Mouse (Mus musculus) MEL (cell line): Measurements from ENCODE around the gene Myo15b. TPM values are rescaled to one million over a fixed set of nuclear protein-coding genes. Genes with fewer than 3 reads are reported as not detected.
A peak's percentile ranks its signal among the peaks of the same experiment; 100 is the strongest.

Experiments
- DNase-seq: peaks from one replicate; pipeline ENCODE4 v3.0.0; 2011; ENCODE audit warnings: low read depth, low spot score
- H3K27ac ChIP-seq: 2 replicates; pipeline ENCODE4 v1.5.1; 2012; ENCODE audit warnings: low read depth, mild to moderate bottlenecking, control low read depth, low read length, moderate library complexity; ENCODE audit not compliant: control insufficient read depth
- H3K27me3 ChIP-seq, 2 experiments: fragments of 150-350 bp in 1 of 2; sonication (generic) in 1 of 2; 2 replicates each; pipeline ENCODE4 v1.6.1; 2012; ENCODE audit warnings: low read length in 2 of 2, mild to moderate bottlenecking in 2 of 2, improper control_type of control experiment in 1 of 2, moderate library complexity in 1 of 2; ENCODE audit not compliant: insufficient read depth in 2 of 2, control insufficient read depth in 1 of 2
- H3K36me3 ChIP-seq, 2 experiments: 2 replicates each; pipeline ENCODE4 v1.6.1; 2012 to 2014; ENCODE audit warnings: low read length in 2 of 2, improper control_type of control experiment in 1 of 2, inconsistent platforms in 1 of 2, mild to moderate bottlenecking in 1 of 2; ENCODE audit not compliant: insufficient read depth in 2 of 2, control insufficient read depth in 1 of 2
- H3K4me1 ChIP-seq, 2 experiments: fragments of 150-350 bp in 1 of 2; sonication (generic) in 1 of 2; 2 replicates each; pipeline ENCODE4 v1.6.1; 2012; ENCODE audit warnings: low read length in 2 of 2, improper control_type of control experiment in 1 of 2, mild to moderate bottlenecking in 1 of 2; ENCODE audit not compliant: insufficient read depth in 2 of 2, control insufficient read depth in 1 of 2
- H3K4me3 ChIP-seq, 2 experiments: fragments of 150-350 bp in 1 of 2; sonication (generic) in 1 of 2; 2 replicates each; pipeline ENCODE4 v1.5.1; 2012; ENCODE audit warnings: low read depth in 2 of 2, low read length in 2 of 2, mild to moderate bottlenecking in 2 of 2, moderate library complexity in 2 of 2, control low read depth in 1 of 2, improper control_type of control experiment in 1 of 2; ENCODE audit not compliant: control insufficient read depth in 1 of 2, insufficient read depth in 1 of 2
- H3K79me2 ChIP-seq: 2 replicates; pipeline ENCODE4 v1.6.1; 2012; ENCODE audit warnings: mild to moderate bottlenecking, low read length, moderate library complexity; ENCODE audit not compliant: control insufficient read depth, poor library complexity, insufficient read depth
- H3K9ac ChIP-seq: 2 replicates; pipeline ENCODE4 v1.6.1; 2012; ENCODE audit warnings: low read depth, mild to moderate bottlenecking, control low read depth, low read length, moderate library complexity; ENCODE audit not compliant: control insufficient read depth, poor library complexity, severe bottlenecking
- H3K9me3 ChIP-seq: fragments of 150-350 bp; sonication (generic); replicated peaks from 2 replicates; pipeline ENCODE4 v1.6.1; 2012; ENCODE audit warnings: mild to moderate bottlenecking, low read length, improper control_type of control experiment, moderate library complexity; ENCODE audit not compliant: insufficient read depth
- BHLHE40 ChIP-seq: IDR thresholded peaks from 2 replicates; pipeline ENCODE4 v1.6.1; 2012; ENCODE audit warnings: low read depth, mild to moderate bottlenecking, inconsistent platforms, low read length, improper control_type of control experiment, borderline replicate concordance
- CTCF ChIP-seq, 3 experiments: IDR thresholded peaks in 2 of 3; conservative IDR thresholded peaks in 1 of 3; 2 replicates each; pipeline ENCODE4 v1.5.1; 2011 to 2012; ENCODE audit warnings: low read length in 3 of 3, low read depth in 2 of 3, mild to moderate bottlenecking in 2 of 3, improper control_type of control experiment in 1 of 3, inconsistent platforms in 1 of 3, mixed read lengths in 1 of 3, moderate library complexity in 1 of 3; ENCODE audit not compliant: control insufficient read depth in 1 of 3, insufficient read depth in 1 of 3, poor library complexity in 1 of 3, severe bottlenecking in 1 of 3
- E2F4 ChIP-seq: IDR thresholded peaks from 2 replicates; pipeline ENCODE4 v1.6.1; 2011; ENCODE audit warnings: low read depth, low read length, improper control_type of control experiment, borderline replicate concordance
- EP300 ChIP-seq, 2 experiments: IDR thresholded peaks; 2 replicates each; pipeline ENCODE4 v1.6.1; 2011; ENCODE audit warnings: improper control_type of control experiment in 2 of 2, low read length in 2 of 2, low read depth in 1 of 2, mild to moderate bottlenecking in 1 of 2
- ETS1 ChIP-seq: IDR thresholded peaks from 2 replicates; pipeline ENCODE4 v1.6.1; 2012; ENCODE audit warnings: low read depth, mild to moderate bottlenecking, inconsistent platforms, low read length, improper control_type of control experiment, moderate library complexity
- GABPA ChIP-seq: IDR thresholded peaks from 2 replicates; pipeline ENCODE4 v1.6.1; 2012; ENCODE audit warnings: low read depth, mild to moderate bottlenecking, inconsistent platforms, low read length, improper control_type of control experiment, moderate library complexity
- MEF2A ChIP-seq: IDR thresholded peaks from 2 replicates; pipeline ENCODE4 v1.6.1; 2014; ENCODE audit warnings: low read depth, mild to moderate bottlenecking, inconsistent platforms, low read length, improper control_type of control experiment; ENCODE audit not compliant: poor library complexity, insufficient replicate concordance, severe bottlenecking; ENCODE audit errors: extremely low read depth
- MYB ChIP-seq: IDR thresholded peaks from 2 replicates; pipeline ENCODE4 v1.6.1; 2011; ENCODE audit warnings: mild to moderate bottlenecking, low read depth, low read length, improper control_type of control experiment
- MYC ChIP-seq: IDR thresholded peaks from 2 replicates; pipeline ENCODE4 v1.6.1; 2011; ENCODE audit warnings: low read depth, mild to moderate bottlenecking, low read length, improper control_type of control experiment, moderate library complexity
- POLR2A ChIP-seq, 2 experiments: IDR thresholded peaks; 2 replicates each; pipeline ENCODE4 v1.6.1; 2011 to 2012; ENCODE audit warnings: low read length in 2 of 2, mild to moderate bottlenecking in 2 of 2, control low read depth in 1 of 2, improper control_type of control experiment in 1 of 2, low read depth in 1 of 2, moderate library complexity in 1 of 2; ENCODE audit not compliant: control insufficient read depth in 1 of 2, insufficient read depth in 1 of 2, poor library complexity in 1 of 2
- POLR2AphosphoS2 ChIP-seq: IDR thresholded peaks from 2 replicates; pipeline ENCODE4 v1.6.1; 2011; ENCODE audit warnings: low read length, improper control_type of control experiment
- POLR2AphosphoS5 ChIP-seq: IDR thresholded peaks from 2 replicates; pipeline ENCODE4 v1.6.1; 2012; ENCODE audit warnings: low read depth, borderline replicate concordance, mild to moderate bottlenecking, inconsistent platforms, low read length, moderate library complexity, mixed read lengths
- RCOR1 ChIP-seq: IDR thresholded peaks from 2 replicates; pipeline ENCODE4 v1.6.1; 2012; ENCODE audit warnings: low read depth, mild to moderate bottlenecking, inconsistent platforms, low read length, improper control_type of control experiment
- USF1 ChIP-seq: IDR thresholded peaks from 2 replicates; pipeline ENCODE4 v1.6.1; 2014; ENCODE audit warnings: low read depth, mild to moderate bottlenecking, inconsistent platforms, low read length, improper control_type of control experiment, moderate library complexity
- USF2 ChIP-seq, 2 experiments: IDR thresholded peaks; 2 replicates each; pipeline ENCODE4 v1.6.1; 2011 to 2012; ENCODE audit warnings: improper control_type of control experiment in 2 of 2, low read length in 2 of 2, borderline replicate concordance in 1 of 2, inconsistent platforms in 1 of 2, low read depth in 1 of 2, mild to moderate bottlenecking in 1 of 2; ENCODE audit not compliant: insufficient read depth in 1 of 2
- ZC3H11A ChIP-seq: IDR thresholded peaks from 2 replicates; pipeline ENCODE4 v1.6.1; 2012; ENCODE audit warnings: low read depth, mild to moderate bottlenecking, inconsistent platforms, low read length, improper control_type of control experiment
- ZMIZ1 ChIP-seq: IDR thresholded peaks from 2 replicates; pipeline ENCODE4 v1.6.1; 2012; ENCODE audit warnings: low read depth, mild to moderate bottlenecking, inconsistent platforms, low read length, improper control_type of control experiment, moderate library complexity
- ZNF384 ChIP-seq: IDR thresholded peaks from 2 replicates; pipeline ENCODE4 v1.6.1; 2012; ENCODE audit warnings: low read depth, mild to moderate bottlenecking, inconsistent platforms, low read length, improper control_type of control experiment
- polyA plus RNA-seq, 2 experiments: library from polyadenylated mRNA; stranded (reverse) in 1 of 2; unstranded in 1 of 2; fragments of >175 nt in 1 of 2; fragments of >200 nt in 1 of 2; gene quantifications; 2 replicates each; pipeline versions ENCODE4 v1.2.1 to v1.2.4; 2012; ENCODE audit warnings: low replicate concordance in 2 of 2, low read depth in 1 of 2; ENCODE audit not compliant: insufficient read length in 2 of 2, insufficient read depth in 1 of 2, missing spikeins in 1 of 2
- total RNA-seq: library from RNA; depleted of rRNA; stranded (reverse); fragments of 300-350 nt; gene quantifications from 2 replicates; pipeline ENCODE4 v1.2.3, GENCODE M21; 2012

The Myo15b gene
- total and polyA plus RNA-seq, 3 experiments = 1.5 to 3.2 TPM; not detected in 1

GRCm38 (mm10) chr11:115919073-115919472 is 60.9 kb downstream of the Myo15b start:
- H3K27ac ChIP-seq = no peak overlapping the region
- H3K27me3 ChIP-seq = no peaks in the 10 kb centered on the region
- H3K9ac ChIP-seq = no peak overlapping the region
- no peaks in the 10 kb centered on the region for H3K9me3 ChIP-seq
- no peaks in the 10 kb centered on the region for H3K79me2 ChIP-seq
- H3K4me3 ChIP-seq = no peak overlapping the region
- DNase-seq = no peak
- peaks cover 0 to 3% of the 10 kb centered on the region in 2 experiments; a peak in 2 of 4 replicates for H3K36me3 ChIP-seq
- TF ChIP-seq GABPA = no peak
- no peak for TF ChIP-seq USF2 (IDR thresholded peaks at IDR 0.05; ENCODE audit: borderline replicate concordance in 1 of 2, insufficient read depth in 1 of 2, low read depth in 1 of 2, low read length in 2 of 2)
- no peak for TF ChIP-seq E2F4
- no peak for TF ChIP-seq MYB
- no peak for TF ChIP-seq ZNF384
- TF ChIP-seq CTCF (IDR thresholded peaks at IDR 0.05 in 2 of 3, conservative IDR thresholded peaks at IDR 0.05 in 1 of 3; ENCODE audit: control insufficient read depth in 1 of 3, insufficient read depth in 1 of 3, low read depth in 2 of 3, low read length in 3 of 3, poor library complexity in 1 of 3, severe bottlenecking in 1 of 3) = no peak
- TF ChIP-seq BHLHE40 = no peak
- no peak for TF ChIP-seq ZMIZ1
- no peak for TF ChIP-seq ZC3H11A
- no peak for TF ChIP-seq ETS1
- TF ChIP-seq EP300 (IDR thresholded peaks at IDR 0.05; ENCODE audit: low read depth in 1 of 2, low read length in 2 of 2) = no peak
- TF ChIP-seq POLR2AphosphoS2 = no peak
- no peak for TF ChIP-seq MEF2A
- TF ChIP-seq POLR2AphosphoS5 = no peak
- TF ChIP-seq, all 39 proteins: peak for 0
- peaks cover 0 to 11% of the 10 kb centered on the region in 2 experiments; a peak in 1 of 4 replicates for H3K4me1 ChIP-seq

GRCm38 (mm10) chr11:115920110-115920818 is 62.1 kb downstream of the Myo15b start:
- TF ChIP-seq POLR2A (IDR thresholded peaks at IDR 0.05; ENCODE audit: control insufficient read depth in 1 of 2, insufficient read depth in 1 of 2, low read depth in 1 of 2, low read length in 2 of 2, poor library complexity in 1 of 2) = no peak
- no peak for TF ChIP-seq USF1
- TF ChIP-seq RCOR1 = no peak
- TF ChIP-seq CTCF (IDR thresholded peaks at IDR 0.05 in 2 of 3, conservative IDR thresholded peaks at IDR 0.05 in 1 of 3; ENCODE audit: control insufficient read depth in 1 of 3, insufficient read depth in 1 of 3, low read depth in 2 of 3, low read length in 3 of 3, poor library complexity in 1 of 3, severe bottlenecking in 1 of 3) = peak; percentile 74 to 87 (median 82)
- no peak for TF ChIP-seq MYC

More at GRCm38 (mm10) chr11:115920110-115920818, 62.1 kb downstream of the Myo15b start:
- Histone ChIP-seq H3K27me3 (no peaks in the 10 kb centered on the region), H3K4me3 (no peak overlapping the region), H3K4me1 (peaks cover 0 to 11% of the 10 kb centered on the region in 2 experiments; a peak in 1 of 4 replicates), H3K9ac (no peak overlapping the region), H3K27ac (no peak overlapping the region), H3K36me3 (peaks cover 0 to 3% of the 10 kb centered on the region in 2 experiments; a peak in 2 of 4 replicates), H3K9me3 (no peaks in the 10 kb centered on the region), H3K79me2 (no peaks in the 10 kb centered on the region)
- DNase-seq = peak; percentile 87
